Mouse (Mus musculus): Measurements from ENCODE around the gene Bptf.
A peak's percentile ranks its signal among the peaks of the same experiment; 100 is the strongest.
"Not testable (repeated sequence)": the region's sequence is repeated elsewhere in the genome, so short reads cannot be mapped to it uniquely, and the experiment has no call there.

Bptf gene

GRCm38 (mm10) chr11:107131749-107132421, at the start of gene Bptf:
Gene Bptf (minus strand): TSS chr11:107132127.
- DNase-seq: peak; percentile 91

DNA sequence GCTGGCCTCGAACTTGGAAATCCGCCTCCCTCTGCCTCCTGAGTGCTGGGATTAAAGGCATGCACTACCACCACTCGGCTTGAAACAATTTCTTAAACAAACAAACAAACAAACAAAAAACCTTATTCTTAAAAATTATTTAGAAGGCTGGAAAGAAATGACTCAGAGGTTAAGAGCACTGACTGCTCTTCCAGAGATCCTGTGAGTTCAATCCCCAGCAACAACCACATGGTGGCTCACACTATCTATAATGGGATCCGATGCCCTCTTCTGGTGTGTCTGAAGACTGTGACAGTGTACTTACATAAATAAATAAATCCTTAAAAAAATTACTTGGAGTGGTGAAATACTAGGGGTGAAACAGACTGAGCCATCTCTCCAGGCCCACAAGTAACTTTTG, 29.3 kb upstream of the Bptf start:
- DNase-seq: no peak

GRCm38 (mm10) chr11:107159034-107159433, 27.1 kb upstream of the Bptf start:
- DNase-seq: no peak

DNA sequence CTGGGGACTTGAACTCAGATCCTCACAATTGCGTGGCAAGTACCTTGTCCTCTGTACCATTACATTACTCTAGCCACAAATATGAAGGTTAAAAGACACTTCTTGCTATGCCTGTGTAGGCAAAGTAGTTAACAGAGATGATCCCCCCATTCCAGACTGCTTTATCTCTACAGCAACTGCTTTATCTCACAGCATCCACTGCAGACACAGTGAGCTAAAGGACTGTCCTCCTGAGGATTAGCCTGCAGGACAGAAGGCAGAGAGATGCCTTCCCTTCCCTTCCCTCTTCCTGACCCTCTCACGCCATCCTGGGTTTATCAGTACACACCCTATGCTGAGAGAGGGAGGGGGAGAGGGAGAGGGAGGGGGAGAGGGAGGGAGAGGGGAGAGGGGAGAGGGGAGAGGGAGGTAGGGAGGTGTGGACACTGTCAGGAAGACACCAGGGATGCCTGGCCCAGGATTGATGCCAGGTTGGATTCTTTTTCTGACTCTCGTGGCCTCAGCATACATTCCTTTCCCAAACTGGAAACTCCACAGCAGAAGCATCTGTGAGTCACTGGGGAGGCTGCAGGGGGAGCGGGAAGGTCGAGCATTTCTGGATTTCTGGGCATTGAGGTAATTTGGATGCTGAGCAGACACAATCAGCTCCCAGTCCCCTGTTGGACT, 25.2 kb upstream of the Bptf start:
- DNase-seq: no peak

- DNase-seq: no peak
Measured at GRCm38 (mm10) chr11:107155292-107155691, 23.4 kb upstream of the Bptf start.

GRCm38 (mm10) chr11:107154431-107154830, 22.5 kb upstream of the Bptf start:
- no peak for DNase-seq

GRCm38 (mm10) chr11:107153645-107154044, 21.7 kb upstream of the Bptf start:
- DNase-seq: no peak

- no peak for DNase-seq
Measured at GRCm38 (mm10) chr11:107151809-107152208, 19.9 kb upstream of the Bptf start.

GRCm38 (mm10) chr11:107143956-107144355, 12.0 kb upstream of the Bptf start:
- DNase-seq: not testable (repeated sequence)

DNA sequence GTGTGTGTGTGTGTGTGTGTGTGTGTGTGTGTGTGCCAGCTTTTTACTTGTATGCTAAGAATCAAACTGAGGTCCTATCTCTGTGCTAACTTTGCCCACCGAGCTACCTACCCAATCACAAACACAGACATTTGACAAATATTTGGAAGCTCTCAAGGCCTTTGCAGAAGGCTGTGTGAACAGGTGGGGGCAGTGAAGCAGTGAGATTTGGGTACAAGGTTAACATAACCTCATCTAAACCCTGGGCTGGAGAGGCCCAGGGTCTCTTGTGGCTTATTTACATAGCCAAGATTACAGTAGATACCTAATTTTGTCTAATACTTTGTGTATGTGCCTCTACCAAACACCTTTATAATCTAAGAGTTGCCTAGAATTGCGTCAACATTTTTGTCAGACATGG, 10.5 kb upstream of the Bptf start:
- no peak for DNase-seq

- no peak for DNase-seq
Measured at GRCm38 (mm10) chr11:107140756-107141155, 8.8 kb upstream of the Bptf start.

GRCm38 (mm10) chr11:107138633-107139032, 6.7 kb upstream of the Bptf start:
- no peak for DNase-seq

DNA sequence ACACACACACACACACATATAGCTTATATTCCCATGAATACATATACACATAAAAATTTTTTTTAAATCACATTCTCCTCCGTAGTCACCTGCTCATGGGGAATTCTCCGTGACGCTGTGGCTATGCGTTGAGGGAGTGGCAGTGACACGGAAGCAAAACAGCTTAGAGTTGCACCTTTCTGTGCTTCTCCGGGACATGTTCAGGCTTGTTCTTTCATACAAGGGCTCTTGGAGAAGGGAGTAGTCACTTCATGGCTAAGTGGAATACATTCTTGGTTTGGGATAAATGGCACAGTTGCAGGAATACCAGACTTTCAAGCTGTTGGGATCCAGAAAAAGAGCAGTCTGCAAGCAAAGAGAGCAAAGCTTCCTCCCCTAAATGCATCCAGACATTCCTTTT, 5.7 kb upstream of the Bptf start:
- no peak for DNase-seq

- DNase-seq: not testable (repeated sequence)
Measured at GRCm38 (mm10) chr11:107136458-107136857, 4.5 kb upstream of the Bptf start.

GRCm38 (mm10) chr11:107135741-107136140, 3.8 kb upstream of the Bptf start:
- DNase-seq: no peak

DNA sequence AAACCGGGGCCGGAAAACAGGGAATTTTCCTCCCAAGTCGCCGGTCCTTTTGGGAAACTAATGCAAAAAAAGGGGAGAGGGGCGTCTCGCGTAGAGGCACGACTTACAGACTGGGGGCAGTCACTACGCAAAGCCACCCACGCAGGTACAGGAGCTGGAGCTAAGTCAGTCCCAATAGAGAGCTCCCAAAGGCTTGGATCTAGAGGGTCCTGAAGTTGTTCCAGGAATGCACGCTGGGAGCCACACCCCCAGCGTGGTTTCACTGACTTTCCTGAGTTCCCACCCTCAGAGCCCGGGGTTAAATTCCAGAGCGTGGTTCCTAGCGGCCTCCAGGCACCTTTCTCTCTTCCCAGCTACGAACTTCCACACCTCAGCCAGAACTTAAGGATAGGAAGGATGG, 499 bp upstream of the Bptf start:
- peak; percentile 27 for DNase-seq

DNA sequence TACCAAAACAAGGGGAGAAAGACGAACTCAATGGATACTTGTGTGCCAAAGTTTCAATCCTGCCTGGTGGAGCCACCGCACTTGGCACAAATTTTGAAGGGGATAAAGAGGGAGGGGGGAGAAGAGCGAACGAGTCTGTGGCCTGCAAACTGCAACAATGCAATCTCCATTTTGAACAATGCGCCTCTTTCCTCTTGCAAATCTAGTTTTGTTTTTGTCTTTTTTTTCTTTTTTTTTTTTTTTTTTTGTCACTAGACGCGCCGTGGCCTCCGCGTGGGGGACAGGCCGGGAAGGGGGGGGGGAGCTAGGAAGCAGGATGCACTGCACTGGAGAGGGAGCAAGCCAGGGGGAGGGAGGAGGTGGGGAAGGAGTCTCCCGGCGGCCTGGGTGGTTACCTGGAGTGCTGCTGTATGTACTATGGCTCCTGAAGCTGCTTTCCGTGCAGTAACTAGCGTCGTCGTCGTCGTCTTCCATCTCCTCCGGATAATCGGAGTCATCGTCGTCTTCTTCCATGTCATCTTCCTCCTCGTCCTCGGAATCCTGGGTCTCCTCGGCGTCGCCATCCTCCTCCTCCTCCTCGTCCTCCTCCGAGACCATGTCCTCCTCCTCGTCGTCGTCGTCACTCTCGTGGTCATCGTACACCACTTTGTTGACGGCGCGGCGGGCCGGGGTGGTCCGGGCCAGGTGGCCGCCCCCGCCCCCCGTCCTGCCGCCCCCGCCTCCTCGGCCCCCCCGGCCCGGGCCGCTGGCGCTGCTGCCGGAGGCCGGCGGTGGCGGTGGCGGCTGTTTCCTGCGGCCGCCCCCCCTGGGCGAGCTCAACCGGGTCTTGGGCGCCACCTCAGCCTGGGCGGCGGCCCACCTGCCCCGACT, 813 bp downstream of the Bptf start:
- DNase-seq: peak; percentile 46

- DNase-seq: no peak
Measured at GRCm38 (mm10) chr11:107130221-107130788, 1.6 kb downstream of the Bptf start.

- no peak for DNase-seq
Measured at GRCm38 (mm10) chr11:107129641-107130040, 2.3 kb downstream of the Bptf start.

- DNase-seq: not testable (repeated sequence)
Measured at GRCm38 (mm10) chr11:107126716-107127115, 5.2 kb downstream of the Bptf start.

DNA sequence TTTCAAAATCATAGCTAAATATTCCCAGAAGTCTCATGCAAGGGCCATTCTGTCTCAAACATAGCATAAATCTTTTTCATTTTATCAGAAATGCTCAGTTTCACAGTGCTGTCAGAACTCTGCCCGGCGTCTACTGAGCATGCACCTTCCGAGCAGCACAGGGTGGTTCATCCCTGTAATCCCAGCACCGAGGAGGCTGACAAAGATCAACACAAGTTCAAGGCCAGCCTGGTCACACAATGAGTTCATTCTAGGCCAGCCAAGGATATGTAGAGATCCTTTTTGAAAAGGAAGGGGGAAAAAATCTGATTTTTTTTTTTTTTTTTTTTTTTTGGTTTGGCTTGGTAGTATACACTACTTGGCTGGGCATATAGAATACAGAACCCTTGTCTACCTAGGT, 6.9 kb downstream of the Bptf start:
- no peak for DNase-seq

DNA sequence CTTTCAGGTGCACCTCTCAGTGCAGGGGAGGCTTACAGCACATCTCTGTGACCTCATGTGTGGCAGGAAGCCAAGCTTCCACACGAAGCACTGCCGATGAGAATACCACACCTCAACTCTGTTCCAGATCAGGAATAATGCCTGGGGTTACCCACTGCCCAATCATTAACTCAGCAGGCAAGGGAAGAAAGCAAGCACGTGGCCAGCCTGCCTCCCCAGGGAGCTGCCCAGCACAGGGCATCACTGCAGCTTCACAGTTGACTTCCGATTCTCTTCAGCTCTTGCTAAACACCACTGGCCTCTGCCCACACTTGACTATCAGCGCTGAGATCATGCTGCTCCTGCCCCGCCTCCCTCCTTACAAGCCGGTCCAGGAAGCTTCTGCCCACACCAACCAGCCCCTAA, 7.6 kb downstream of the Bptf start:
- DNase-seq: peak; percentile 36

DNA sequence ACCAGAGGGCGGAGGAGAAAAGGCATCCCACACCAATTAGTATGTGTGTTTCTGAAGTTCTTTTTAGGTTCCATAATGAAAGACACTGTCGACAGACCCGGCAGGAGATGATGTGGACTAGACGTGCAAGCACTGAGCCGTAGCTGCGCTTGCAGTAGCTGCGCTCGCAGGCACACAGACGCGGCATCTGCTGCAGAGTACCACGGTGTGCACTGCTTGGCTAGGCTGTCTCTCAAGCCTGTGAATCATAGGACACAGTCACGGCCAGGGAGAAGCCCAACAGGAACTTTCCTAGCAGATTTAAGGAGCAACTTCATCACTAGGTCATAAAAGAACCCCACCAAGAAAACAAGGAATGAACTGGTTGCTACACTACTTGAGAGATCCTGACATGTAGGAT, 14.1 kb downstream of the Bptf start:
- no peak for DNase-seq
